Mouse (Mus musculus): ENCODE measurements around the gene Ccdc144b.

Gene Ccdc144b

DNA sequence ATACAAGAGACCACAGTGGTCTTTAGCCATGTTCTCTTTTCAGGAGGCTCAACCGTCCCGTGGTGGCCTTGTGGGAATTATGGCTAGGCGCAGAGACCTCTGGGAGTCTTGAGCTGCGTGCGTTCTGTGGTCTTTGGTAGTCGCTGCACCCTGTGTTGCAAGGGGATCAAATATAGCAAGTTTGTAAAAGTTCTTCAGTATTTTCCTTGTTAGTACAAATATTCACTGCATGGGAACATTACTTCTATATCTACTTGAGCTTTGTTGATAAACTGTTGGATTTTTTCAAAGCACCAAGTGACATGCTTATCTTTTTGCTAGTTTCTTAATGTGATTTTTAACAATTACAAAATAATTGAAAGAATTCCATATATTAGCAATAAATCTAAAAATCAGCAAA is at the start of gene Ccdc144b:
Gene Ccdc144b, minus strand, starts transcription at position 101 of the 400 bp plus-strand sequence.
- DNase-seq, result no peak

DNA sequence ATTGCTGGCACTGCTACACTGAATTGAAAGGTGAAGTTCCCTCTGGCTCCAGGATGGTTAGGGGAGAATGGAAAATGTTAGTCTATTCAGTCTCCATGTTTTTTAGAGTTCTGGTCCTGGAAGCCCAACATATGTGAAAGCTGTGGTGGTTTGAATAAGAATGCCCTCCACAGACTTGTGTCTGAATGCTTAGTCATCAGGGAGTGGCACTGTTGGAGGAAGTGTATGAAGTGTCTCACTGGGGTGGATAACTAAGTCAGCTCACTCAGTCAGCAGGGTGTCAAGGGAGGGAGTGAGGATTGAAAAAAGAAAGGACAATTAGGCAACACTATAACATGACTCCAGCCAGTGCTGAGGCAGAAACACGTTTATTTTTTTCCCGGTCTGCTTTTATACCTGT is 42.0 kb upstream of the Ccdc144b start:
- no peak for DNase-seq

DNA sequence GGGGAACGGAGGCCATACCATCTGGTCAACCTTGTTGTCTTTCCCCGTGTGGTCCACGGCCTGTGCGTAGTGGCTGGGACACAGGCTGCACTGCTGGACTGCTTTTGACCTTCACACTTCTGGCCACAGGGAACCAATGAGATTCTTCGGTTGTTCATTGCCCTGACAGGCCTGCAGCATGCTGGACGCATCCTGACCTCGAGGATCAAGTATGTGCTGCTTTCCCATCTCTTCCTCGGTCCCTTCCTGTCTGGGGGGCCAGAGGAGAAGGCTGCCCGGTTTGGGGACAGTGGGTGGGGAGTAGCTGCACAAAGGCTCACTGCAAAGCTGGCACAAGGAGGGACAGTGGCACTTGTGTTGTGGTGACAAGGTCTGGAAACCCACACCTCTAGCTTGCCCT is 34.2 kb upstream of the Ccdc144b start:
- DNase-seq, result no peak

DNA sequence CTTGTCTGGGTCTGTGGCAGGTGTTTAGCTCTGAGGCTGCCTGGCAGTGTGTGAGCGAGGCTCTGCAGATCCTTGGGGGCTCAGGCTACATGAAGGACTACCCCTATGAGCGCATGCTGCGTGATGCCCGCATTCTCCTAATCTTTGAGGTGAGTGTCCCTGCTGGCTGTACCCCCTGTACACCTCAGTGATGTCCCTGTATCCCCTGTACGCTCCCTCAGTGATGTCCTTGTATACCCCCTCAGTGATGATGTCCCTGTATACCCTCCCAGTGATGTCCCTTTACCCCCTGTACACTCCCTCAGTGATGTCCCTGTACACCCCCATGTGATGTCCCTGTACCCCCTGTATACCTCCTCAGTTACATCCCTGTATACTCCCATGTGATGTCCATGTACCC is 32.0 kb upstream of the Ccdc144b start:
- DNase-seq, result no peak

DNA sequence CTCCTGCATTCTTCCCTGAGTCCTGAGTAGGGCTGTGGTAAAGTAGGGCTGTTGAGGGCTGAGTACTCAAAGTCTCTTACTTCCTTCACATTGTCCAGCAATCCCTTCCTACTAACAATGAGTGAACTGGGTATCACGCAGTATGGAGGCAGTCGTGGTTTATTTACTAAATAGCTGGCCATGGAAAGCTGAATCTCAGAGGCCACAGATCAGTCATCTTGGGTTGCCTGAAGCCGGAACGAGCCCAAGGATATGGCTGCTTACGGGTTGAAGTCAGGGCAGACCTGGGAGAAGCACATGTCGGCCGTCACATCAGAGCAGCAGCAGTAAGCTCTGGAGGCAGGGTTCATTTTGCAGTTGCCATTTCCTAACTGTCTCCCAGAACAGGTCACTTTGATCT is 30.0 kb upstream of the Ccdc144b start:
- DNase-seq, result no peak

DNA sequence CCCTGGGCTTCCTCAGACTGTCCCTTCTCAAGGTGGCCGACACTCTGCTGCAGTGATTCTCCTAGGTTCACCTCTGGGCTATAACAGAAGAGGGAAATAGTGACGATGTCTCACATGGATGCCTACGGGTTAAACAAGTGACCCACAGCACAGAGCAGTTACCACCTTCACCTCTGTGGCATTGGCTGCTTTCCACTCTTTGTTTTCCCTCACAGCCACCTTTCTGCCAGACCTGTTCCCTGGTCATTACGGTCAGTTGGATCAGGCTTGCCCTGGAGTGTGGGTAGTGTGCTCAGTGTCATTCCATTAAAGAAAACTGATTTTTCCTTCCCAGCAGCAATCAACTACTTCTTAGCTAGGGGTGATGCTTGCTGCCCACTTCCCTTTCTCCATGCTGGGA is 29.5 kb upstream of the Ccdc144b start:
- no peak for DNase-seq

DNA sequence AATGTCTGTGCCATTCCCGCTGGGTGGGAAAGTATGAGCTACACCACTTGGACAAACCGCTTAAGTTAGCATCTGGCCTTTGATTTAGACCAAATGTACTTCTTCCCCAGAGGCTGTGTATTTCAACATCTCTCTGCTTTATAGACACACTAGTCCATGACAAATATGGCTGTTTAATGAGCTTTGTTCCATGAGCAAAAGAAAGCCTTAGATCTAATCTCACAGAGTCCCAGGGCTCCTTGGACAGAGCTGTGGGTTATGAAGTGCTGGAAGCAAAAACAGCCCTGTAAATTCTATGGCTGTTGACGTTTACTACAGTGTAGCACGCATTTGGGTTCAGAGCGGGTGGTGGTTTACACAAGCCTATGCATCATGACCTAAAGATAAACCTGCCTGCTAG is 27.4 kb upstream of the Ccdc144b start:
- no peak for DNase-seq

DNA sequence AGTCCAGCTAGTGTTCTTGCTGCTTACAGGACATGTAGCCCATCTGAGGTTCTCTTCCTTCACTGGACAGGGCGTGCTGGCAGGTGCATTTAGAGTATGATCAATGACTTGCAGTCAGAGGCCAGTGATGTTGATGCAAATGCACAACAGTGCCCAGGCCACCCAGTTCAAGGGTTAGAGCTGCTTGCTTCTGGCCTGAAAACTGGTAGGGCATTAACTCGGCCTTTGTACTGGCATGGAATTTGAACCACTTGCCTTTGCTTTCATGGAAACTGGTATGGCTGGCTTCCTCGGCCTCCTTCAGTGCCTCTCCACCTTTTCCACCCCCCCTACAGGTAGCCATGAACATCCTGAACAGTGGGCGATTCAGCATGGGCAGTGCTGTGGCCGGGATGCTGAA is 26.5 kb upstream of the Ccdc144b start:
- DNase-seq, result no peak

DNA sequence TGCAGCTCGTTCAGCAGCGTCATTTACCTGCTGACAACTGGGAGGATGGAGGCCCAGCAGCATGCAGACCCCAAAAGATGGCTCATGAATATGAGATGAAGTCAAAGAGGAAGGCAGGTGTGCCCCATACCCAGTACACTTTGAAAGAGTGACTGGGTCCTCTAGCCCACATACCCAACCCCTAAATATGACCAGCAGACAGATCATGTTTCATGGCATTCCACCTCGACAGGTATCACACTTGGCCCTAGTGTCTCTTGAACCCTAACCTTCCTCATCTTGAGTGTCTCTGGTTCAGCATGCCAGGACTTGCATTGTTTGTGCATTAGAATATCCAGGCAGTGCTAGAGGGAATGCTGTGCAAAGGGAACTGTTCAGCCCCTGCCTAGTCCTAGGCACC is 24.0 kb upstream of the Ccdc144b start:
- DNase-seq, result no peak

DNA sequence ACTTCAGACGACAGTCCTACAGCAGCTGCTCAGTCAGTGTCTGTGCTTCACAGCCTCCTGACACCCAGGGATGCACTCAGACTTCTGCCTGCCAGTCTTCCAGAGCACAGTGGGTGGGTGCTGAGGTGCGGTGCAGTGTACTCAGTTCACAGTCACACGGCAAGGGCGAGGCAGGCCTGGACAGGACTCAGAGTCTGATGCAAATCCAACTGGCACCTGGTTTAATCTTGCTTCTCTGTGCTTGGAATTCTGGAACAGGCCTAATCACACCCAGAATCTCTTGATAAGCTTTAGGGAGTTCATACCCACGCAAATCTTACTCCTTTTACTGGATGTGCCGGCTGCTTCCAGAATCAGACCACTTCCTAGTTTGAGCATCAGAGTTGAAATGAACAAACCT is 22.1 kb upstream of the Ccdc144b start:
- DNase-seq, result no peak

DNA sequence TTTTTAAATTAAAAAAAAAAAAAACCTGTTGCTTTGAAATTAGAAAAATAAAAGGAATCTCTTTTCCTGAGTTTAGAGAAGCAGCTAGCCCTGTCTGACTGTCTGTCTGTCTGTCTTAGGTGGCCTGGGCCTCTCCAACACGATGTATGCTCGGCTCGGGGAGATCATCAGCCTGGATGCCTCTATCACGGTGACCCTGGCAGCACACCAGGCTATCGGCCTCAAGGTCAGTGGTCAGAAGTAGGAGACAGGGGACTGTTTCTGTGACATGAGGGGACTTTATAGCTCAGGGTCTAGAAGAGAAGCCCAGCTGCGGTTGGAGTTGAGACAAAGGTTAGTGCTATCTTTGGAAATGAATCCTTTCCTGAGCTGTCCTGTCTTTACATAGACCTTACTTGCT is 20.9 kb upstream of the Ccdc144b start:
- DNase-seq, result no peak

DNA sequence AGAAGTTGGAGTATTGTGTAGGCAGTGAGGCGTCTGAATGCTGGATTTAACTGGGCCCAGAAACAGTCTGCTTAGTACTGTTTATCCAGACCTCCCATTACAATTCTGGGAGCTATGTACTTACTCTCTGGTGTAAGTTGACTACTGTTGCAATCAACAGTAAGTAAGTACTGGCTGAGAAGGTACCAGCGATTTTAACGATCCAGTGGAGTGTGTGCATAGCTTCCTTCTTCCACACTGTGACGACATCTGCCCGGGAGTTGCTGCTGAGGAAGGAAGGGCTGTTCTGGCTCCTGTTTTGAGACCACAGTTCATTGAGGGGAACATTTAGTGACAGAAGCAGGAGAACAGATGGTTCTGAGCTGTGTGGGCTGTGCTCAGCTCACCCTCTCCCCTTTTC is 17.7 kb upstream of the Ccdc144b start:
- DNase-seq, result no peak

DNA sequence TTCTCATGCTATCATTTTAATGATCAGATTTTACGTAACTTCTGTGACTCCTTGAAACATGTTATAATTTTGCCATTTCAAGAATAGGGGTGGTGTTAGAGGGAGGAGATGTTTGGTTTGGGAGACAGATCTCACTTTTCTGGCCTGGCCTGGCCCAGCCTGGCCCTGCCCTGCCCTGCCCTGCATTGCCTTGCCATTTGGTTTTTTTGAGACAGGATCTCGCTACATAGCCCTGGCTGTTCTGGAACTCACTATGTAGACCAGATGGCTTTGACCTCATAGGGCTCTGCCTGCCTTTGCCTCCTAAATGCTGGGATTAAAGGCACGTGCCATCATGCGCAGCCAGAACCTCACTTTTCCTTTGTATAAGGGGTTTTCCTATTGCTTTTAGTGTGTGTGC is 17.1 kb upstream of the Ccdc144b start:
- no peak for DNase-seq

DNA sequence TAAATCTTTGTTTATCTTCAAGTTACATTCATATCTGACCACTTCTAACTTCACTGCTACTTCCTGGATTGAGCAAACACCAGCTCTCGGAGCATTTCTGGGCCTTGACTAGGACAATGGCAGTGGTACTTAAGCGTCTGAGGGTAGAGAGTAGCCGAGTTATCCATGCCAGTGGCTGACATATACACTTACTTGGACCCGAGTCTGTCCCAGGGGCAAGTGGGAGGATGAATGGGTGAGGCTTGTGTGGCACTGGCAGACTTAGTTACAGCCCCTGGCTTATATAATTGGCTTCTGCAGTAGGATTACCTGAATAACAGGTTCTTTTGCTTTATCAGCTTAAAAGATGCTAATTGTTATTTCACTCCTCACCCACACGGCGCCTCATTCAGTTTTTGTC is 14.4 kb upstream of the Ccdc144b start:
- no peak for DNase-seq

DNA sequence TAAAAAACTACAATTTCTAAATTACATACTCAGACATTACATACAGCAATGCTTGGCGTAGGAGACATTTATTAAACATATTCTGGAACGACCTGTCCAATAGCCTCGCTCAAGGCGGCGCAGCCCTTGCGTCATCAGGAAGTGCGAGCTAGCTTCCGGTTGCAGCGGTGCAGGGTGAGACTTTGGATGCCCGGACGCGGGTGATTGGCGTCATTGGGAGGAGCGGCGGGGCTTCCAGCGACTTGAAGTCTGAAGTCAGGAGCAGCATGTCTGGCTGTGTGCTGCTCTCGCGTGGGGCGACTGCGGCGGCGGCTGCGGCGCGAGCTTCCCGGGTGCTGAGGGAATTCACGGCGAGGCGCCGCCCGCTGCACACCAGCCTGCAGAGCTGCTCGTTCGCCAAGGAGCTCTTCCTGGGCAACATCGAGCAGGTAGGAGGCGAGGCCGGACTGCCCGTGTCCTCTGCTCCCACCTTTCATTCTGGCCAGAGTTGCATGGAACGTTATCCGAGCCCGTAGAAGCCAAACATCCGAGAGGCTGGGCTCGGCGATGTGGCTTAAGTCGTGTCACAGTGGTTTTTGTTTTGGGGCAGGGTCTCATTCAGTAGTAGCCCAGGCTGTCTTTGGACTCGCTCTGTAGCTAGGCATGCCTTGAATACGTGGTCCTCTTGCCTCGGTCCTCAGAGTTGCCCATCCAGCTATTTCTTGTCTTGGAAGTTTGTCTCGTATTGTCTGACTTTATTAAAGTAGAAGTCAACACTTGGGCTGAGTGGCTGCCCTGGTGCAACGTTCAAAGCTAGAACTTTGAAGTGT is 12.7 kb upstream of the Ccdc144b start, which contains the start of gene Acad9:
Gene Acad9, plus strand, starts transcription at position 137 of the 809 bp plus-strand sequence.
- DNase-seq, result peak; percentile 96

DNA sequence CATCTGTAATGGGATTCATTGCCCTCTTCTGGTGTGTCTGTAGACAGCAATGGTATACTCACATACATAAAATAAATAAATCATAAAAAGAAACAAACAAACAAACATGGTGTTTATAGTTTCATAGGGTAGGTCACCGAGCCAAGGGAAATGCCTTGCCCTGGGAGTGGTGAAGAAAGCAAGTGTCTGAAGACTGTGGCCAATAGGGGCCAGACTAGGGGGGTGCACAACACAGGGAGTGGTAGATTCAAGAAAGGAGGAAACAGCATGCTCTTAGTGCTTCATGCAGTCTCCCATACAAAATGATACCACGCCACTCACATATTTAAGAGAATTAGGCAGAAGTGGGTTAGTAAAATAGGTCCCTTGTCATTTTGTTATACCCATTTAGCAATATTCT is 11.8 kb upstream of the Ccdc144b start:
- peak in 1 of 2 experiments; percentile 9 for DNase-seq

DNA sequence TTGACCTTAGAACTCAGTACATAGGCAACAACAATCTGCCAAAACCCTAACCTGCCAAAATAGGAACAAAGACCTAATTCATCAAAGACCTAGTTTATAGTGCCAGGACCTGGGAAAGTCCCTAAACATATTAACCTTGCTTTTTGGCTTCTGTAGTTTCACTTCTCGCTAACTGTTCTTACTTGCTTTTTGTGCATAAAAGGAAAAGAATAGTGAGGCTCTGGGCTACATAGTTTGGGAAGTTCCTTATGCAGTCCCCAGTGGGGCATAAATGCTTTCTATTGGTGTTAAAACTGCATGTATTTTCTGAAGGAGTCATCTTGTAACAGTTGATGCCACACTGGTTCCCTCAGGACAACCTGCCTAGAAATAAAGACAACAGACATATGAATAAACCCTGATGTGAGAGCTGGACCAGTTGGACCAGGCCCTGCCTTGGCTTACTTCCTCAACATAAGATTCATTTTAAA is 11.3 kb upstream of the Ccdc144b start:
- no peak for DNase-seq

DNA sequence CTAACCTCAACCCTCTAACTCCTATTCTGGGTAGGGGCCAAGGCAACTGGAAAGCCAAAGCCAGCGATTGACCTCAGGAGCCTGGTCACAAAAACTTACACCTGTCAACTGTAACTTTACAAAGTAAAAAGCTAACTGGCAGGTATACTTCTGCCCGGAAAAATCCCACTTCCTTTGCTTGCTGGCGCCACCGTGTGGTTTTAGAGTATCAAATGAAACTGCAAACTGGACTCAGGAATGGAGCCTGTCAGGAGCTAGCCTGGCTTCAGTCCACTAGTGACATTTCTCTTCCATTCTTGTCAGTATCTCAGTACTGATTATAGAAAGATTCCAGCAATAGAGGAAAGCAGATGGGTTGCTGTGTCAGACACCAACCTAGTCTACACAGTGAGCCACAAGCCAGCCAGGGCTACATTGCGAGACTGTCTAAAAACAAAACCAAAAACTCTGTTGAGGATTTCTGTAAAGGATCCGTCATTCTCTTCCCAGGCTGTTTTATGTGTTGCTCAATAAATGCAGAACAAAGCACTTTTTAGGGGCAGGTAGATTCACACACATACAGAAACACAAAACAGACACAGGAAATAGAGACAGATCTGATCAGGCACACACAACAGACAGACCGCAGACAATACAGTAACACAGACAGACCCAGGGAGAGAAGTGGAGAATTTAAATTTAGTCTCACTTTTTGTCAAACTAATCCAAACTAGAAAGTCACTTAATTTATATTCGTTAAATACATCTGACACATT is 6.9 kb upstream of the Ccdc144b start:
- DNase-seq, result peak; percentile 55 to 72

DNA sequence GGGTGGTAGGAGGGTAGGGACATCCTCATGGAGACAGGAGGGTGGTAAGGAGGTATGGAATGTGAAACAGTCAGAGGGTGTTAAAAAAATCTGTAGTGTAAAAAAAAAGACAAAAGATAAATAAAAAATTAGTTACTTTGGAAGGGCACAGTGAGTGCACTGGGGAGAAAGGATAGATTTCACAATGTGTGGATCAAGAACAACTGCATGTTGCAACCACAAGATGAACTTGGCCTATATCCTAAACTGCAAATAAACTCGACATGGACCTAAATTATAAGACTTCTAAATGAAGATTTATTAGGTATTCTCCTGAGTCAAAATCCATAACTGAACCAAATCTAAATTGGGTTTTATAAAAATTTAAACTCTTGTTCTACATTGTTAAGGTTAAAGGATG is 4.2 kb downstream of the Ccdc144b start:
- DNase-seq, result no peak

DNA sequence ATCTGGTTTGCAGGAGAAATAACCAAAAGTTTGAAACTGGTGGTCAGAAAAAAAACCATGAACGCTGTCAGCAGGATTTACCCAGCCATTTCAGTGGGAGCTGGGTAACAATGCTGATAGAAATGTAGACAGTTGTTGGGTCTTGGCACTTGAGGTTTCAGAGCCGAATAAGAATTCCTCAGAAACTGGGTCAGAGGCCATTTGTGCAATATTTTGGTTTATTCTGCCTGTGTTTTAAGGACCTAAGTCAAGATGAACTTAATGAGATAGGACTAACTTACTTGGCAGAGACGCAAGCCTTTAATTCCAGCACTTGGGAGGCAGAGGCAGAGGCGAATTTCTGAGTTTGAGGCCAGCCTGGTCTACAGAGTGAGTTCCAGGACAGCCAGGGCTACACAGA is 8.3 kb downstream of the Ccdc144b start:
- DNase-seq, result no peak

DNA sequence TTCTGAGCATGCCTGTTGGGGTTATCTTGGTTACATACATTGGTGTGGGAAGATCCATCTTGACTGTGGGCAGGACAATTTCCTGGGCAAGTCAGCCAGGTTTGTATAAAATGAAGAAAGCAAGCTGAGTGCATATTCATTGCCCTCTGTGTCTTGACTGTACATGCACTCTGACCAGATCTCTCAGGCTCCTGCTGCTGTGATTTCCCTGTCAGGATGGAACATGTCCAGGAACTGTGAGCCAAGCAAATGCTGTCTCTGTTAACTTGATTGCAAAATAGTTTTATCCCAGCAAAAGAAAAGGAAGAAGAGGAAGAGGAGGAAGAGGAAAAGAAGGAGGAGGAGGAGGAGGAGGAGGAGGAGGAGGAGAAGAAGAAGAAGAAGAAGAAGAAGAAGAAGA is 8.8 kb downstream of the Ccdc144b start:
- no peak for DNase-seq

DNA sequence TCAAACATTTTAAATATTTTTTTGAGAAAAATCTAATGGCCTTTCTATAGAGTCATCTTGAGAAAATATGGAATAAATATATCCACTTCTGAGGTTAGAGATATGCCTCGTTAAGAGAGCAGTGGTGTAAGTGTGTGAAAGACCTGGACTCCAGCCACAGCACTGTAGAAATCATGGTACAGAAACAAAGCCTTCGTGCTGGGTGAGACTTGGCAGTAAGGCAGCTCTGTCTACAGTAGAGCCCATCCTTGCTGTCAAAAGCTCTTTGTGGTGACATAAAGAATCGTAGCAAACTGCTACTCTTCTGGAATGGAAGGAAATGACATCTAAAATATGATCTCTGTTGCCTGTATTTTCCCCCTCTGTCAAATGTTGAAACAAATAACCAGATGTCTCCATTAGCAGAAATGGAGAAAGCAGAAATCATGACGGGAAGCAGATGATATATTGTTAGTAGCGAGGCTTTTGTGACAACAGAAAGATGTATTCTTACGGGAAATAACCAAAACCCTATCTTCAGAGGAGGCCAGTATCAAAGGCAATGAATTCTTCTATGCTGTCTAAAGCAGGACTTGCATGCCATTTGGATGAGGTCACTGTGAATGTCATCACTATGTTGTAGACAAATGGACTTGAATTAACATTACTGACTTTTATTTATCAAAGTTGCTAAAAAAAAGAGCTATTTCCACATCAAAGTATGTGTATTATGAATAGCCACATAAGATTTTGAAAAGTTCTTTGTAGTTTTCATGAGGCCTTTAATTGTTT is 21.4 kb downstream of the Ccdc144b start:
- no peak for DNase-seq

DNA sequence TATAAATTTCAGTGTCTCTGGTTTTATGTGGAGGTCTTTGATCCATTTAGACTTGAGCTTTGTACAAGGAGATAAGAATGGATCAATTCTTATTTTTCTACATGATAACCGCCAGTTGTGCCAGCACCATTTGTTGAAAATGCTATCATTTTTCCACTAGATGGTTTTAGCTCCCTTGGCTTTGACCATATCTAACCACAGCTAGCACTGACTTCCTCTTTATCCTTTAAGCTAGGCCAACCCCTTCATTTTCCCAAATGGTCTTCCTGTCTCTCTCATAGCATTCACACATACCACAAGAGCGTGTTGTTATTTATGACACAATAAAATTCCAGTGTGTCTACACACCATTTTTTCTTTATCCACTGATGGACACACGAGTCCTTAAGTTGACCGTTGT is 23.4 kb downstream of the Ccdc144b start:
- DNase-seq, result no peak

DNA sequence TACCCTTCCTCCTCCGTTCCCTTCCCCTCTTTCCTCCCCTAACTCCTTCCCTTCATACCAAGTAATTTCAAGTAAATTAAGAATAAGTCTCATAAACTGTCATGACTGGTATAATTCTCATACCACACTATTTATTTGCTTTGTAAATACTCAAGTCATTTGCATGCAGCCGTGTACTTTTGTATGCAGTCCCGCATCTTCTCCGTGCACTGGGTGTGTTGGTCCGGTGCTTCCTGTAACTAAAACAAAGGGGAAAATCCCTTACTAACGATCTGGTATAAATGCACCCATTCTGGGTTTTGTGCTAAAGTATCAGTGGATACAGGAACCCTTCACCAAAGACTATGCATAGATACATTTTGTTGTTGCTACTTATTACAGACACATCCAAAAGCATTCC is 27.6 kb downstream of the Ccdc144b start:
- no peak for DNase-seq

Data from lung, postnatal 4 days (tissue).